Mouse (Mus musculus) limb, embryonic 10.5 days (tissue): ENCODE data around the gene Kcnq1. TPM values are rescaled to one million over a fixed set of nuclear protein-coding genes. Genes with fewer than 3 reads are reported as not detected.

Source experiments
- DNase-seq: peaks from one replicate; pipeline ENCODE4 v3.0.0-alpha.2; 2017; ENCODE audit warnings: low spot score
- H3K27ac ChIP-seq: fragments of 300-500 bp; sonication (generic); 2 replicates; pipeline ENCODE4 v1.5.1; 2016; ENCODE audit warnings: mild to moderate bottlenecking
- H3K27me3 ChIP-seq: fragments of 300-500 bp; sonication (generic); 2 replicates; pipeline ENCODE4 v1.6.1; 2016; ENCODE audit warnings: low read depth, mild to moderate bottlenecking; ENCODE audit not compliant: poor library complexity, severe bottlenecking
- H3K36me3 ChIP-seq: fragments of 300-500 bp; sonication (generic); 2 replicates; pipeline ENCODE4 v1.6.1; 2016; ENCODE audit warnings: mild to moderate bottlenecking, moderate library complexity
- H3K4me1 ChIP-seq: fragments of 300-500 bp; sonication (generic); 2 replicates; pipeline ENCODE4 v1.6.1; 2016
- H3K4me3 ChIP-seq: fragments of 300-500 bp; sonication (generic); 2 replicates; pipeline ENCODE4 v1.5.1; 2016; ENCODE audit warnings: mild to moderate bottlenecking, moderate library complexity
- H3K9me3 ChIP-seq: fragments of 300-500 bp; sonication (generic); replicated peaks from 2 replicates; pipeline ENCODE4 v1.6.1; 2016; ENCODE audit warnings: mild to moderate bottlenecking
- WGBS: fragments of 180-500 bp; shearing (Covaris S2); methylation state at CpG from one replicate; pipeline ENCODE4 v1.1.7; 2016; 5-methylcytosine and 5-hydroxymethylcytosine counted together
- polyA plus RNA-seq: library from polyadenylated mRNA; unstranded; fragments of >200 nt; fragmentation: Nextera tagmentation; extraction: Ambion mirVana; gene quantifications from 2 replicates; pipeline ENCODE4 v1.2.1, GENCODE M21; 2016

The Kcnq1 gene
- polyA plus RNA-seq, 1 experiment from 2014 or later = 0.94 TPM

GRCm38 (mm10) chr7:143095554-143095907, 10.6 kb upstream of the Kcnq1 start:
- Histone ChIP-seq H3K27me3 (peaks cover 16% of the 10 kb centered on the region; the same call in 1 of the 2 replicates), H3K9me3 (no peaks in the 10 kb centered on the region)
- 50% methylated on average over 1 of the region's 1 CpGs for WGBS

GRCm38 (mm10) chr7:143100759-143101158, 5.4 kb upstream of the Kcnq1 start:
- no peak for DNase-seq
- WGBS = 80% methylated on average over 4 of the region's 4 CpGs
- H3K27me3 ChIP-seq = peaks cover 40% of the 10 kb centered on the region

More at GRCm38 (mm10) chr7:143095554-143095907, 10.6 kb upstream of the Kcnq1 start:
- H3K4me3 ChIP-seq = no peak overlapping the region
- H3K4me1 ChIP-seq = peaks cover 6% of the 10 kb centered on the region
- no peaks in the 10 kb centered on the region for H3K36me3 ChIP-seq
- DNase-seq = no peak
- no peak overlapping the region for H3K27ac ChIP-seq

GRCm38 (mm10) chr7:143105258-143105897, 784 bp upstream of the Kcnq1 start:
- Histone ChIP-seq H3K27ac (no peak overlapping the region), H3K9me3 (no peaks in the 10 kb centered on the region), H3K4me1 (peaks cover 28% of the 10 kb centered on the region), H3K27me3 (peaks cover 75% of the 10 kb centered on the region), H3K36me3 (no peaks in the 10 kb centered on the region), H3K4me3 (no peak overlapping the region)
- DNase-seq = no peak
- WGBS = 70% methylated on average over 11 of the region's 11 CpGs

More at GRCm38 (mm10) chr7:143100759-143101158, 5.4 kb upstream of the Kcnq1 start:
- no peaks in the 10 kb centered on the region for H3K4me1 ChIP-seq
- no peaks in the 10 kb centered on the region for H3K9me3 ChIP-seq
- H3K4me3 ChIP-seq = no peak overlapping the region
- no peaks in the 10 kb centered on the region for H3K36me3 ChIP-seq
- no peak overlapping the region for H3K27ac ChIP-seq

GRCm38 (mm10) chr7:143106672-143107465, 707 bp downstream of the Kcnq1 start:
- WGBS = 7% methylated on average over 57 of the region's 57 CpGs
- H3K27ac ChIP-seq = peak overlapping the region; percentile 66
- no peaks in the 10 kb centered on the region for H3K9me3 ChIP-seq
- peak; percentile 56 for DNase-seq
- H3K4me3 ChIP-seq = peak overlapping the region; percentile 59
- peaks cover 31% of the 10 kb centered on the region for H3K4me1 ChIP-seq
- peaks cover 85% of the 10 kb centered on the region for H3K27me3 ChIP-seq
- H3K36me3 ChIP-seq = no peaks in the 10 kb centered on the region

GRCm38 (mm10) chr7:143108200-143108599, 2.0 kb downstream of the Kcnq1 start:
- Histone ChIP-seq H3K27me3 (peaks cover 83% of the 10 kb centered on the region), H3K27ac (no peak overlapping the region), H3K9me3 (no peaks in the 10 kb centered on the region), H3K4me1 (peaks cover 31% of the 10 kb centered on the region), H3K36me3 (no peaks in the 10 kb centered on the region), H3K4me3 (no peak overlapping the region)
- DNase-seq = no peak
- 51% methylated on average over 5 of the region's 5 CpGs for WGBS

- WGBS = 32% methylated on average over 3 of the region's 3 CpGs
- DNase-seq = no peak
These were observed 3.0 kb downstream of the Kcnq1 start for GRCm38 (mm10) chr7:143108996-143109660.

GRCm38 (mm10) chr7:143109696-143110095, 3.5 kb downstream of the Kcnq1 start:
- DNase-seq = no peak
- Histone ChIP-seq H3K36me3 (no peaks in the 10 kb centered on the region), H3K4me1 (peaks cover 31% of the 10 kb centered on the region), H3K27me3 (peaks cover 69% of the 10 kb centered on the region), H3K27ac (peak overlapping the region; percentile 2; the same call in 1 of the 2 replicates), H3K9me3 (no peaks in the 10 kb centered on the region), H3K4me3 (no peak overlapping the region)
- 81% methylated on average over 3 of the region's 3 CpGs for WGBS

More at GRCm38 (mm10) chr7:143108996-143109660, 3.0 kb downstream of the Kcnq1 start:
- H3K27me3 ChIP-seq = peaks cover 74% of the 10 kb centered on the region
- no peaks in the 10 kb centered on the region for H3K36me3 ChIP-seq
- no peak overlapping the region for H3K4me3 ChIP-seq
- no peaks in the 10 kb centered on the region for H3K9me3 ChIP-seq
- H3K4me1 ChIP-seq = peaks cover 31% of the 10 kb centered on the region
- peak overlapping the region; percentile 2; the same call in 1 of the 2 replicates for H3K27ac ChIP-seq

- no peaks in the 10 kb centered on the region for H3K9me3 ChIP-seq
- no peak overlapping the region for H3K27ac ChIP-seq
- H3K27me3 ChIP-seq = peaks cover 58% of the 10 kb centered on the region
- 66% methylated on average over 1 of the region's 1 CpGs for WGBS
- H3K4me3 ChIP-seq = no peak overlapping the region
- no peaks in the 10 kb centered on the region for H3K36me3 ChIP-seq
- no peak for DNase-seq
- peaks cover 31% of the 10 kb centered on the region for H3K4me1 ChIP-seq
These were observed 4.6 kb downstream of the Kcnq1 start for GRCm38 (mm10) chr7:143110803-143111202.

- no peak overlapping the region for H3K4me3 ChIP-seq
- H3K27me3 ChIP-seq = peaks cover 49% of the 10 kb centered on the region
- no peaks in the 10 kb centered on the region for H3K9me3 ChIP-seq
- WGBS = 73% methylated on average over 4 of the region's 4 CpGs
- DNase-seq = no peak
- peaks cover 29% of the 10 kb centered on the region for H3K4me1 ChIP-seq
- H3K27ac ChIP-seq = no peak overlapping the region
- H3K36me3 ChIP-seq = no peaks in the 10 kb centered on the region
These were observed 5.6 kb downstream of the Kcnq1 start for GRCm38 (mm10) chr7:143111719-143112118.

- DNase-seq = no peak
- H3K36me3 ChIP-seq = no peaks in the 10 kb centered on the region
- no peaks in the 10 kb centered on the region for H3K9me3 ChIP-seq
- no peak overlapping the region for H3K4me3 ChIP-seq
- no peak overlapping the region for H3K27ac ChIP-seq
- WGBS = 16% methylated on average over 1 of the region's 1 CpGs
- peaks cover 42% of the 10 kb centered on the region for H3K27me3 ChIP-seq
- H3K4me1 ChIP-seq = peaks cover 22% of the 10 kb centered on the region
These were observed 6.2 kb downstream of the Kcnq1 start for GRCm38 (mm10) chr7:143112395-143112794.

- Histone ChIP-seq H3K4me1 (peaks cover 20% of the 10 kb centered on the region), H3K9me3 (no peaks in the 10 kb centered on the region), H3K4me3 (no peak overlapping the region), H3K36me3 (no peaks in the 10 kb centered on the region), H3K27ac (no peak overlapping the region), H3K27me3 (peaks cover 18% of the 10 kb centered on the region)
- DNase-seq = no peak
These were observed 8.6 kb downstream of the Kcnq1 start for GRCm38 (mm10) chr7:143114773-143115172.

GRCm38 (mm10) chr7:143116521-143116920, 10.4 kb downstream of the Kcnq1 start:
- DNase-seq = no peak
- peaks cover 25% of the 10 kb centered on the region for H3K4me1 ChIP-seq
- 84% methylated on average over 5 of the region's 5 CpGs for WGBS
- no peaks in the 10 kb centered on the region for H3K36me3 ChIP-seq
- H3K27me3 ChIP-seq = 0 out of 2 replicates have a peak, but pooled peaks cover under 1% of the 10 kb centered on the region
- no peaks in the 10 kb centered on the region for H3K9me3 ChIP-seq
- no peak overlapping the region for H3K4me3 ChIP-seq
- H3K27ac ChIP-seq = no peak overlapping the region

- no peak for DNase-seq
- H3K27ac ChIP-seq = peak overlapping the region; percentile 69
- no peaks in the 10 kb centered on the region for H3K27me3 ChIP-seq
- peaks cover 48% of the 10 kb centered on the region for H3K4me1 ChIP-seq
- H3K36me3 ChIP-seq = no peaks in the 10 kb centered on the region
- no peak overlapping the region for H3K4me3 ChIP-seq
- WGBS = 69% methylated on average over 1 of the region's 1 CpGs
- no peaks in the 10 kb centered on the region for H3K9me3 ChIP-seq
These were observed 13.2 kb downstream of the Kcnq1 start for GRCm38 (mm10) chr7:143119407-143119806.
